Mouse (Mus musculus): ENCODE results near the gene Calr3. TPM values are rescaled to one million over a fixed set of nuclear protein-coding genes. Genes with fewer than 3 reads are reported as not detected.
A peak's percentile ranks its signal among the peaks of the same experiment; 100 is the strongest.

Calr3 gene
- polyA plus RNA-seq, 1 experiment = 0.77 TPM

DNA sequence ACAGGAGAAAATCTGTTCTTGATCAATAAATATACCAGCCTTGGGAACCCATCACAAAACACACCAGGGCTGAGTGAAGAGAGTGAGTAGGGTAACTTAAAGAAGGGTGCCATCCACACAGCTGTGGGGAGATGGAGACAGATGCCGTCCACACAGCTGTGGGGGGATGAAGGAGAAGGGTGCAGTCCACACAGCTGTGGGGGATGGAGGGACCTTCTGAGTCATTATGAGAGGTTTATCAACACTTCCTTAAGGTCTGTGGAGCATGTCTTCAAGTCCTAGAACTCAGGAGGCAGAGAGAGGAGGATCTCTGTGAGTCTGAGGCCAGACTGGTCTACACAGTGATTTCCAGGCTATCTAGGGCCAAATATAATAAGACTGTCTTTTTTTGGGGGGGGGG lies 42.3 kb downstream of the Calr3 start:
- no peak for DNase-seq
- Histone ChIP-seq H3K27me3 (replicated peaks; ENCODE audit: control insufficient read depth, insufficient read depth, low read length) (no peaks in the 10 kb centered on the region), H3K36me3 (ENCODE audit: control insufficient read depth, insufficient read depth, low read length) (no peaks in the 10 kb centered on the region), H3K27ac (ENCODE audit: insufficient read depth, low read depth, low read length) (no peak overlapping the region), H3K4me1 (ENCODE audit: control insufficient read depth, insufficient read depth, low read length) (no peaks in the 10 kb centered on the region), H3K4me3 (ENCODE audit: insufficient read depth, low read depth, low read length) (no peak overlapping the region)
- 96% methylated on average over 1 of the region's 1 CpGs for whole genome bisulfite sequencing
- TF ChIP-seq POLR2A (IDR thresholded peaks at IDR 0.05; ENCODE audit: low read depth, low read length) = no peak
- TF ChIP-seq CTCF (conservative IDR thresholded peaks at IDR 0.05; ENCODE audit: insufficient read depth, insufficient read length, low read depth, low read length) = no peak

DNA sequence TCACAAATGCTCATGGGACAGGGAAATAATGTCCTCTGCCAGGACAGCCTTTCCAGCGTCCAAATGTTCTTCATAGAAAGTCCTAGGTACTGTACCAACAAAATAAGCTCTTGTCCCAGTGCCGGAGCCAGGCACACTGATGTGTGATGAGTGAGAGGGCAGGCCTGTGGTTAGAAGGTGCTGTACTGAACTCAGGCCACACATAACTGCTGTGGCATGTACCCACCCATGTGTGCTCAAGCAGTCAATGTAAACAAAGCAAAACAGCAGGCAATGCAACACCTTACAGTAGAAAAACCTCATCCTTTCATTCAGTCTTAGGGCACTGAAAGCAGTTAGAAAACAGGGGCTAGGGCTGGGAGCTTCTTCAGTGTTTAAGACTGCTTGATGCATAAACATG lies 57.9 kb downstream of the Calr3 start:
- DNase-seq = no peak
- TF ChIP-seq POLR2A (IDR thresholded peaks at IDR 0.05; ENCODE audit: low read depth, low read length) (no peak), CTCF (conservative IDR thresholded peaks at IDR 0.05; ENCODE audit: insufficient read depth, insufficient read length, low read depth, low read length) (no peak)
- WGBS = 90% methylated on average over 2 of the region's 2 CpGs
- no peak overlapping the region for H3K4me3 ChIP-seq (ENCODE audit: insufficient read depth, low read depth, low read length)
- no peak overlapping the region for H3K27ac ChIP-seq (ENCODE audit: insufficient read depth, low read depth, low read length)
- H3K36me3 ChIP-seq (ENCODE audit: control insufficient read depth, insufficient read depth, low read length) = no peaks in the 10 kb centered on the region; the same call in none of the 2 replicates
- no peaks in the 10 kb centered on the region for H3K27me3 ChIP-seq (replicated peaks; ENCODE audit: control insufficient read depth, insufficient read depth, low read length)
- H3K4me1 ChIP-seq (ENCODE audit: control insufficient read depth, insufficient read depth, low read length) = no peaks in the 10 kb centered on the region

DNA sequence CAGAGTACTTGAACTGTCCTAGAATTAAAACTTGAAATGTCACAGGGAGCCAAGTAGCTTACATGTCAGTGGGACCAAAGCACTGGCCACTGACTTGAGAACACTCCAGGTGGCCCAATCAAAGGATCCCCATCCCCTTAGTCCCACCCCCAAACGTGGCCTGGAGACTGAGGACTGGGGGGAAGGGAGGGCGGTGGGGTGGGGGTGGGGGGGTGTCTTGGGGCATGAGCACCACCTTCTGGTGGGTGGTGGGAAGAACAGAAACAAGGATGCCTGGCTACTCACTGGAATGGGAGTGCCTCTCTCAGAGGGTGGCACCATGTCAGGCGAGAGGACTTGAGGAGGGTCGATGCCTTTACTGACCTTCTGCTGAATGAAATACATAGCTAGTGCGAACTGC lies 61.3 kb downstream of the Calr3 start:
- no peak overlapping the region for H3K27ac ChIP-seq (ENCODE audit: insufficient read depth, low read depth, low read length)
- peaks cover 3% of the 10 kb centered on the region for H3K36me3 ChIP-seq (ENCODE audit: control insufficient read depth, insufficient read depth, low read length)
- 53% methylated on average over 5 of the region's 5 CpGs for WGBS
- DNase-seq = no peak
- H3K4me1 ChIP-seq (ENCODE audit: control insufficient read depth, insufficient read depth, low read length) = no peaks in the 10 kb centered on the region
- TF ChIP-seq CTCF (conservative IDR thresholded peaks at IDR 0.05; ENCODE audit: insufficient read depth, insufficient read length, low read depth, low read length) = peak; percentile 32
- no peak for TF ChIP-seq POLR2A (IDR thresholded peaks at IDR 0.05; ENCODE audit: low read depth, low read length)
- no peak overlapping the region for H3K4me3 ChIP-seq (ENCODE audit: insufficient read depth, low read depth, low read length)
- H3K27me3 ChIP-seq (replicated peaks; ENCODE audit: control insufficient read depth, insufficient read depth, low read length) = no peaks in the 10 kb centered on the region

DNA sequence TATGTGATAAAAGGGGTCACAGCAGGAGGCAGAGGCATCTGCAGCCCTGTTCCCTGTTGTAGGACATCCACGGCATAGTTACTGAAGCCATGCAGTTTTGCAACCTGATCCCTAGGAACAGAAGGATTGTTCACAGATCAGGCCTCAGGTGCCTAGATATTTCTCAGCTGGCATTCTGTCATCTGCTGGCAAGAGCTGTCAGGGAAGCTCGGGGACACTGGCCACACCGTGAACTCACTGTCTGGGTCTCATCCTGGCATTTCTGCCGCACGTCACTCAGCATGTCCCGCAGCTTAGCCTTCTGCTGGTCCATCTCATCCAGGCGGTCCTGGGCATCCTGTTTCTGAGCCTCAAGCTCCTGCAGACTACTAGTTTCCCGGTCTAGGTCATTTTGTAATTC lies 63.0 kb downstream of the Calr3 start:
- Histone ChIP-seq H3K27me3 (replicated peaks; ENCODE audit: control insufficient read depth, insufficient read depth, low read length) (no peaks in the 10 kb centered on the region), H3K4me1 (ENCODE audit: control insufficient read depth, insufficient read depth, low read length) (no peaks in the 10 kb centered on the region; the same call in 1 of the 2 replicates), H3K36me3 (ENCODE audit: control insufficient read depth, insufficient read depth, low read length) (peaks cover 3% of the 10 kb centered on the region), H3K4me3 (ENCODE audit: insufficient read depth, low read depth, low read length) (no peak overlapping the region), H3K27ac (ENCODE audit: insufficient read depth, low read depth, low read length) (no peak overlapping the region)
- 85% methylated on average over 8 of the region's 8 CpGs for WGBS
- TF ChIP-seq CTCF (conservative IDR thresholded peaks at IDR 0.05; ENCODE audit: insufficient read depth, insufficient read length, low read depth, low read length) = no peak
- no peak for TF ChIP-seq POLR2A (IDR thresholded peaks at IDR 0.05; ENCODE audit: low read depth, low read length)
- no peak for DNase-seq

DNA sequence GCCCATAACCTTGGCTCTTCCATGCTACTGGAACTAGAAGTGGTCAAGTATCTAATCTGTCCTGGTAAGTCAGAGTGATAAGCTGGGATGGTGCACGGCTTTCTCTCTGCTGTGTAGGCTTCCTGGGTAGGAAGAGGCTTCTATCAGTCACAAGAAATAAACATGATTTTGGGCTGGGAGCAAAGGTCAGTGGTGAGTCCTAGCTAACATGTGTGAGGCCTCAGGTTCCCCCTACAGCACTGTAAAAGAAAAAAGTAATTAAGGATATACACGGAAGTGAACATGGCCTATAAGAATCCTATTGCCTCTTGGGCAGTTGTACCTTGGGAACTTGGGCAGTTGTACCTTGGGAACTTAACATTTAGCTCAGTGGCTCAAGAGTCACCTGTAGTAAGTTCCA lies 66.8 kb downstream of the Calr3 start:
- WGBS = 93% methylated on average over 2 of the region's 2 CpGs
- peaks cover 3% of the 10 kb centered on the region for H3K36me3 ChIP-seq (ENCODE audit: control insufficient read depth, insufficient read depth, low read length)
- H3K27ac ChIP-seq (ENCODE audit: insufficient read depth, low read depth, low read length) = no peak overlapping the region
- no peaks in the 10 kb centered on the region; the same call in 1 of the 2 replicates for H3K4me1 ChIP-seq (ENCODE audit: control insufficient read depth, insufficient read depth, low read length)
- no peak for DNase-seq
- no peaks in the 10 kb centered on the region for H3K27me3 ChIP-seq (replicated peaks; ENCODE audit: control insufficient read depth, insufficient read depth, low read length)
- H3K4me3 ChIP-seq (ENCODE audit: insufficient read depth, low read depth, low read length) = no peak overlapping the region
- TF ChIP-seq CTCF (conservative IDR thresholded peaks at IDR 0.05; ENCODE audit: insufficient read depth, insufficient read length, low read depth, low read length) (no peak), POLR2A (IDR thresholded peaks at IDR 0.05; ENCODE audit: low read depth, low read length) (no peak)

DNA sequence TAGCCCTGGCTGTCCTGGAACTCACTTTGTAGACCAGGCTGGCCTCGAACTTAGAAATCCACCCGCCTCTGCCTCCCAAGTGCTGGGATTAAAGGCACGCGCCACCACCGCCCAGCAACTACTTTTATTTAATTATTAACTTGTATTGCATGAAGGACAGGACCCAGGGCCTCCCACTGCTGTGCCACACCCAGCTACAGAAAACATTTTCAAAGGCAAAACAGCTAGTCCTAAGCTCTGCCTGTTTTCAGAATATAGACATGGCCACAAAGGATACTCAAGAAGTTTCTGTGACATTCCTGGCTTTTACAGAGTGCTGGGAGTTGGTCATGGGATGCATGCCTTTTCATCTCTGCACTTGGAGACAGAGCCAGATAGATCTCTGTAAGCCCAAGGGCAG lies 67.4 kb downstream of the Calr3 start:
- DNase-seq = peak; percentile 19
- no peak overlapping the region for H3K4me3 ChIP-seq (ENCODE audit: insufficient read depth, low read depth, low read length)
- no peaks in the 10 kb centered on the region; the same call in 1 of the 2 replicates for H3K4me1 ChIP-seq (ENCODE audit: control insufficient read depth, insufficient read depth, low read length)
- WGBS = 67% methylated on average over 5 of the region's 5 CpGs
- no peaks in the 10 kb centered on the region for H3K27me3 ChIP-seq (replicated peaks; ENCODE audit: control insufficient read depth, insufficient read depth, low read length)
- TF ChIP-seq POLR2A (IDR thresholded peaks at IDR 0.05; ENCODE audit: low read depth, low read length) (no peak), CTCF (conservative IDR thresholded peaks at IDR 0.05; ENCODE audit: insufficient read depth, insufficient read length, low read depth, low read length) (no peak)
- H3K27ac ChIP-seq (ENCODE audit: insufficient read depth, low read depth, low read length) = no peak overlapping the region
- peaks cover 3% of the 10 kb centered on the region for H3K36me3 ChIP-seq (ENCODE audit: control insufficient read depth, insufficient read depth, low read length)

DNA sequence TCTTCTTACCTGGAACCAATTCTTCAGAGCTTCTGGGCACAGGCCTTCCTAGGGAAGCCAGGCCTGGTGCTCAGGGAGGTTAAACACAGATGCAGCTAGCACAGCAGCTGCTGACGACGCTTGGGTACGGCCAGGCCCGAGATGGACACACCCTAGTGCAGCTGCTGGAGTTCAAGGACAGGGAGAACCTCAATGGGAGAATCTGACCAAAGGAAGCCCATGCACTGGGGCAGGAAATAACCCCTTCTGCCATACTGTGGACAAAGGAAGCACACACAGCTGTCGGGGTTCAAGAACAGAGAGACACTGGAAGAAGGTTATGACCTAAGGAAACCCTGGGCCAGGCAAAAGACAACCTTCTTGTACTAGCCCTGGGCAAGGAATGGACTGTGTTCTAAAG lies 68.5 kb downstream of the Calr3 start:
- H3K4me3 ChIP-seq (ENCODE audit: insufficient read depth, low read depth, low read length) = no peak overlapping the region
- DNase-seq = no peak
- H3K27ac ChIP-seq (ENCODE audit: insufficient read depth, low read depth, low read length) = no peak overlapping the region
- no peaks in the 10 kb centered on the region; the same call in 1 of the 2 replicates for H3K4me1 ChIP-seq (ENCODE audit: control insufficient read depth, insufficient read depth, low read length)
- no peaks in the 10 kb centered on the region for H3K27me3 ChIP-seq (replicated peaks; ENCODE audit: control insufficient read depth, insufficient read depth, low read length)
- H3K36me3 ChIP-seq (ENCODE audit: control insufficient read depth, insufficient read depth, low read length) = peaks cover 2% of the 10 kb centered on the region
- 80% methylated on average over 5 of the region's 5 CpGs for WGBS
- TF ChIP-seq CTCF (conservative IDR thresholded peaks at IDR 0.05; ENCODE audit: insufficient read depth, insufficient read length, low read depth, low read length) (no peak), POLR2A (IDR thresholded peaks at IDR 0.05; ENCODE audit: low read depth, low read length) (no peak)

Other genes with a start within 250 kb of the Calr3 start
- gene Cib3, start 231.0 kb downstream of the Calr3 start, polyA plus RNA-seq (2012; rRNA removed) = 0.04 TPM in 1 of 2 replicates, not detected in the other
- not detected in 2 replicates for gene Gm11034, start 230.2 kb downstream of the Calr3 start, polyA plus RNA-seq (2012; rRNA removed)
- gene Fam32a, start 224.1 kb downstream of the Calr3 start, polyA plus RNA-seq (2012; rRNA removed) = 54.7 and 59.6 TPM in 2 replicates
- gene Ap1m1, start 203.9 kb downstream of the Calr3 start, polyA plus RNA-seq (2012; rRNA removed) = 72.6 and 75.0 TPM in 2 replicates
- gene Gm10282, start 138.6 kb downstream of the Calr3 start, polyA plus RNA-seq (2012; rRNA removed) = 1.8 and 2.8 TPM in 2 replicates
- 20.9 and 22.2 TPM in 2 replicates for gene Klf2, start 124.8 kb downstream of the Calr3 start, polyA plus RNA-seq (2012; rRNA removed)
- gene Eps15l1, start 22.4 kb downstream of the Calr3 start, polyA plus RNA-seq (2012; rRNA removed) = 30.3 and 31.9 TPM in 2 replicates
- 6.8 and 7.2 TPM in 2 replicates for gene 1700030K09Rik, start within 50 bp of the Calr3 start, polyA plus RNA-seq (2012; rRNA removed)
- gene Cherp, start 31.4 kb upstream of the Calr3 start, polyA plus RNA-seq (2012; rRNA removed) = 33.5 and 35.7 TPM in 2 replicates
- 52.7 and 67.5 TPM in 2 replicates for gene Slc35e1, start 48.7 kb upstream of the Calr3 start, polyA plus RNA-seq (2012; rRNA removed)
- 6.1 and 7.9 TPM in 2 replicates for gene Med26, start 104.4 kb upstream of the Calr3 start, polyA plus RNA-seq (2012; rRNA removed)
- 42.5 and 51.8 TPM in 2 replicates for gene Smim7, start 127.2 kb upstream of the Calr3 start, polyA plus RNA-seq (2012; rRNA removed)
- gene Tmem38a, start 128.2 kb upstream of the Calr3 start, polyA plus RNA-seq (2012; rRNA removed) = 34.0 and 40.8 TPM in 2 replicates
- gene Nwd1, start 202.8 kb upstream of the Calr3 start, polyA plus RNA-seq (2012; rRNA removed) = 0.03 and 0.08 TPM in 2 replicates

Data from kidney, adult 2 months (tissue).